In the genomic region with DNA sequence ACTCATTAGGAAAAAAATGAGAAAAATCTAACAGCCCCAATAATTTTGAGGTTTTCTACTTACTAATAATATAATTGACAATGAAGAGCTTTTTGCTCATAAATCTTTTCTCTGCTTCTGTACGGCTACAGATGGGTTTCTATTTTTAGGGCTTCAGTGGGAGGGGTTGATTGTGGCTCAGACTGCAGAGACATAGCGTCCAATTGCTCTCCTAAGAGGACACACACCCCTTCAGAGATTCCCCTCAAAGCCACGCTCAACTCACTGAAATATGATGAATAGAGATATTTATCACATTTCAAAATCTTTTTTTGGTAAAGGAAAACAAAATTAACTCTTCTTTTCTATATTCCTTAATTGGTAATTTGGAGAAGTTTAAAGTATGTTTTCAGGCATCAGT, we compare ENCODE assay signal across 30 mouse cellular contexts.
DNase-seq lines count a peak whose midpoint lies in the region; ATAC-seq lines count a peak whose summit lies in the region.
"Had no signal": no experiment of that assay in that cellular context is flagged by ENCODE, and none has a peak within 500 bp of the region (broad histone marks: within the 10 kb centered on the region; RNA-seq: fewer than 3 reads in every experiment).

No protein-coding gene starts in this region.

- no peaks in the 10 kb centered on the region for H3K4me1 ChIP-seq in midbrain, embryonic 11.5 days (ENCODE audit: control insufficient read depth, insufficient read depth, low read length)
- H3K4me1 ChIP-seq in midbrain, embryonic 16.5 days (ENCODE audit: control insufficient read depth, insufficient read depth, low read length) = no peaks in the 10 kb centered on the region
- H3K4me1 ChIP-seq: embryonic facial prominence, embryonic 10.5 days; embryonic facial prominence, embryonic 15.5 days; forebrain, embryonic 13.5 days; heart, embryonic 13.5 days; kidney, embryonic 15.5 days; neural tube, embryonic 15.5 days had no signal

- no peak for ATAC-seq in midbrain, embryonic 11.5 days (ENCODE audit: low FRiP score)
- ATAC-seq in midbrain, embryonic 16.5 days = no peak
- ATAC-seq: forebrain, embryonic 13.5 days; intestine, postnatal 0 days; Patski had no signal

- no peak overlapping the region for H3K9ac ChIP-seq in midbrain, embryonic 11.5 days (ENCODE audit: low read length)
- H3K9ac ChIP-seq in midbrain, embryonic 16.5 days (ENCODE audit: low read depth, low read length) = no peak overlapping the region
- H3K9ac ChIP-seq: embryonic facial prominence, embryonic 15.5 days; forebrain, embryonic 13.5 days; heart, embryonic 13.5 days; hindbrain, embryonic 14.5 days; kidney, embryonic 15.5 days; liver, embryonic 14.5 days; neural tube, embryonic 15.5 days had no signal

- no peak overlapping the region for H3K4me2 ChIP-seq in midbrain, embryonic 11.5 days
- no peak overlapping the region for H3K4me2 ChIP-seq in midbrain, embryonic 16.5 days (ENCODE audit: low read length)
- H3K4me2 ChIP-seq: embryonic facial prominence, embryonic 15.5 days; forebrain, embryonic 13.5 days; heart, embryonic 13.5 days; hindbrain, embryonic 14.5 days; kidney, embryonic 15.5 days; neural tube, embryonic 15.5 days had no signal

- H3K36me3 ChIP-seq in midbrain, embryonic 11.5 days (ENCODE audit: control insufficient read depth, insufficient read depth, low read length) = no peaks in the 10 kb centered on the region
- H3K36me3 ChIP-seq in midbrain, embryonic 16.5 days (ENCODE audit: control insufficient read depth, insufficient read depth, low read length) = peaks cover 21% of the 10 kb centered on the region
- H3K36me3 ChIP-seq: embryonic facial prominence, embryonic 10.5 days; embryonic facial prominence, embryonic 15.5 days; heart, embryonic 13.5 days; kidney, embryonic 15.5 days had no signal

- no peak overlapping the region for H3K4me3 ChIP-seq in midbrain, embryonic 11.5 days (ENCODE audit: low read depth, low read length)
- no peak overlapping the region for H3K4me3 ChIP-seq in midbrain, embryonic 16.5 days (ENCODE audit: low read depth, low read length)
- H3K4me3 ChIP-seq: embryonic facial prominence, embryonic 10.5 days; embryonic facial prominence, embryonic 15.5 days; forebrain, embryonic 13.5 days; heart, embryonic 13.5 days; kidney, embryonic 15.5 days; neural tube, embryonic 15.5 days had no signal

- no peaks in the 10 kb centered on the region for H3K9me3 ChIP-seq in midbrain, embryonic 11.5 days (ENCODE audit: control insufficient read depth, low read length)
- H3K9me3 ChIP-seq in midbrain, embryonic 16.5 days (replicated peaks; ENCODE audit: control insufficient read depth, low read length, poor library complexity, severe bottlenecking) = no peaks in the 10 kb centered on the region
- H3K9me3 ChIP-seq: embryonic facial prominence, embryonic 10.5 days; embryonic facial prominence, embryonic 15.5 days; forebrain, embryonic 13.5 days; heart, embryonic 13.5 days; kidney, embryonic 15.5 days; neural tube, embryonic 15.5 days had no signal

- WGBS in midbrain, embryonic 11.5 days = 83% methylated on average over 3 of the region's 3 CpGs
- 79% methylated on average over 3 of the region's 3 CpGs for WGBS in midbrain, embryonic 16.5 days

- H3K27ac ChIP-seq in midbrain, embryonic 11.5 days (ENCODE audit: low read depth, low read length) = no peak overlapping the region
- H3K27ac ChIP-seq in midbrain, embryonic 16.5 days (ENCODE audit: low read length) = no peak overlapping the region
- H3K27ac ChIP-seq: embryonic facial prominence, embryonic 10.5 days; embryonic facial prominence, embryonic 15.5 days; forebrain, embryonic 13.5 days; heart, embryonic 13.5 days; hindbrain, embryonic 14.5 days; kidney, embryonic 15.5 days; liver, embryonic 14.5 days; macrophage; neural tube, embryonic 15.5 days had no signal

- DNase-seq in cerebellum, adult 9-10 months = peak; percentile 78
- DNase-seq in cerebellum, adult 8-10 months = no peak
- peak; percentile 46 for DNase-seq in layer of hippocampus, adult 11-12 months (ENCODE audit: low spot score)
- no peak for DNase-seq in layer of hippocampus, postnatal 36 days
- peak; percentile 72 for DNase-seq in midbrain, embryonic 11.5 days (ENCODE audit: low spot score, missing footprints)
- DNase-seq in thymus, postnatal 36 days = no peak
- DNase-seq: adrenal gland, postnatal 10 days; gastrocnemius, postnatal 10 days; heart, postnatal 10 days; kidney, postnatal 25 days; liver; lung, adult 2 months; lung, postnatal 10 days; midbrain, embryonic 14.5 days; retina, postnatal 1 day; spleen, adult 18-20 months; thymus, adult 18-20 months; thymus, postnatal 25 days had no signal

- H3K27me3 ChIP-seq in midbrain, embryonic 11.5 days (ENCODE audit: control insufficient read depth, insufficient read depth, low read length) = no peaks in the 10 kb centered on the region
- H3K27me3 ChIP-seq in midbrain, embryonic 16.5 days (ENCODE audit: control insufficient read depth, insufficient read depth, low read depth, low read length) = no peaks in the 10 kb centered on the region
- H3K27me3 ChIP-seq: embryonic facial prominence, embryonic 15.5 days; forebrain, embryonic 13.5 days; heart, embryonic 13.5 days; kidney, embryonic 15.5 days; neural tube, embryonic 15.5 days; Patski had no signal

Comparison
In these comparisons a context has a peak if more than half of its experiments do, and no peak if none do; other contexts are left out.
1. DNase-seq: peak in cerebellum, adult 9-10 months (single experiment), layer of hippocampus, adult 11-12 months (single experiment) and midbrain, embryonic 11.5 days (single experiment); none in cerebellum, adult 8-10 months (single experiment), layer of hippocampus, postnatal 36 days (0 of 2) and thymus, postnatal 36 days (0 of 2).